Mouse (Mus musculus): ENCODE data around the gene Zfp36l3.

DNA sequence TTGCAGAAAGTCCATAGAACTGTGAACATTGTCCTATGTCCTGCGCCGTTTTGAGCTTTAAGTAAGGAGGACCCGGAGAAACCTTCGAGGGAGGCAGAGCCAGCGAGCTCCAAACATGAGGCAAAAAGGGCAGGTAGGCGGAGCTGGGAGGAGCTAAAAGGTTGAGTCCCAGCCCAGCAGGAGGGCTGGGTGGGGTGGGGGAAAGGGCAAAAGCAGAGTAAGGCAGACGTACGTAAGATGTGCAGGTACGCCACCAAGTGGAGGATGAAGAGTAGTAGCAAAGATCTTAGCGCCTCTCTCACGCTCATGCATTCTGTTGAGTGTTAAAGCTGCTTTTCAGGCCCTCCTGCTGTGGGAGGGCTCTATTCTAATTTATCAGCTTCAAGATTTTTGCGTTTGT is at the start of gene Zfp36l3:
- TF ChIP-seq POLR2A (IDR thresholded peaks at IDR 0.05; ENCODE audit: low read depth, low read length) (no peak), CTCF (conservative IDR thresholded peaks at IDR 0.05; ENCODE audit: insufficient read depth, insufficient read length, low read depth, low read length) (no peak)
